Mouse (Mus musculus) kidney, adult 8-10 months (tissue): Measurements from ENCODE around the gene Milr1.
A peak's percentile ranks its signal among the peaks of the same experiment; 100 is the strongest.

Experiments used
- DNase-seq, 2 experiments: peaks; one replicate each; pipeline ENCODE4 v3.0.0; 2022

The Milr1 gene

GRCm38 (mm10) chr11:106814601-106815320, 63.7 kb downstream of the Milr1 start:
- peak; percentile 68 to 76 for DNase-seq

- DNase-seq, result no peak
These were observed 64.3 kb downstream of the Milr1 start for GRCm38 (mm10) chr11:106815331-106815730.

- no peak for DNase-seq
These were observed 64.7 kb downstream of the Milr1 start for GRCm38 (mm10) chr11:106815761-106816160.

- DNase-seq, result no peak
These were observed 65.3 kb downstream of the Milr1 start for GRCm38 (mm10) chr11:106816316-106816715.

GRCm38 (mm10) chr11:106817156-106817555, 66.1 kb downstream of the Milr1 start:
- no peak for DNase-seq

- no peak for DNase-seq
These were observed 66.8 kb downstream of the Milr1 start for GRCm38 (mm10) chr11:106817808-106818207.

- DNase-seq, result peak; percentile 36 to 44
These were observed 67.3 kb downstream of the Milr1 start for GRCm38 (mm10) chr11:106818341-106818740.
